Mouse (Mus musculus): Measurements from ENCODE around the gene Braf. TPM values are rescaled to one million over a fixed set of nuclear protein-coding genes. Genes with fewer than 3 reads are reported as not detected.

The Braf gene
- polyA plus RNA-seq, 1 experiment from 2014 or later: 25.9 TPM

- Histone ChIP-seq H3K27ac (replicated peaks; ENCODE audit: low read depth, low read length) (no peak overlapping the region), H3K4me2 (ENCODE audit: low read length) (no peak overlapping the region), H3K4me1 (ENCODE audit: control insufficient read depth, insufficient read depth, low read length) (no peaks in the 10 kb centered on the region), H3K9ac (replicated peaks; ENCODE audit: low read length) (no peak overlapping the region), H3K36me3 (ENCODE audit: control insufficient read depth, insufficient read depth, low read length) (peaks cover 6% of the 10 kb centered on the region), H3K4me3 (replicated peaks; ENCODE audit: low read depth, low read length) (no peak overlapping the region), H3K9me3 (ENCODE audit: control insufficient read depth, low read length) (no peaks in the 10 kb centered on the region), H3K27me3 (ENCODE audit: control insufficient read depth, insufficient read depth, low read length) (no peaks in the 10 kb centered on the region)
- ATAC-seq (ENCODE audit: low FRiP score, low TSS enrichment) (no peak), DNase-seq (no peak)
- 67% methylated on average over 5 of the region's 5 CpGs for WGBS
Observed at GRCm38 (mm10) chr6:39681795-39682194, 43.5 kb downstream of the Braf start.

- no peak overlapping the region for H3K4me2 ChIP-seq (ENCODE audit: low read length)
- 24% methylated on average over 4 of the region's 4 CpGs for WGBS
- peaks cover 12% of the 10 kb centered on the region for H3K36me3 ChIP-seq (ENCODE audit: control insufficient read depth, insufficient read depth, low read length)
- ATAC-seq (ENCODE audit: low FRiP score, low TSS enrichment) (no peak), DNase-seq (peak; percentile 6)
- no peak overlapping the region for H3K4me3 ChIP-seq (replicated peaks; ENCODE audit: low read depth, low read length)
- H3K4me1 ChIP-seq (ENCODE audit: control insufficient read depth, insufficient read depth, low read length): no peaks in the 10 kb centered on the region
- H3K9me3 ChIP-seq (ENCODE audit: control insufficient read depth, low read length): no peaks in the 10 kb centered on the region
- H3K27ac ChIP-seq (replicated peaks; ENCODE audit: low read depth, low read length): no peak overlapping the region
- no peaks in the 10 kb centered on the region for H3K27me3 ChIP-seq (ENCODE audit: control insufficient read depth, insufficient read depth, low read length)
- no peak overlapping the region for H3K9ac ChIP-seq (replicated peaks; ENCODE audit: low read length)
Observed at GRCm38 (mm10) chr6:39680524-39680923, 44.7 kb downstream of the Braf start.

GRCm38 (mm10) chr6:39678241-39678640 is 47.0 kb downstream of the Braf start:
- Histone ChIP-seq H3K9me3 (ENCODE audit: control insufficient read depth, low read length) (no peaks in the 10 kb centered on the region), H3K4me2 (ENCODE audit: low read length) (no peak overlapping the region), H3K9ac (replicated peaks; ENCODE audit: low read length) (no peak overlapping the region), H3K27ac (replicated peaks; ENCODE audit: low read depth, low read length) (no peak overlapping the region), H3K4me1 (ENCODE audit: control insufficient read depth, insufficient read depth, low read length) (no peaks in the 10 kb centered on the region), H3K4me3 (replicated peaks; ENCODE audit: low read depth, low read length) (no peak overlapping the region), H3K27me3 (ENCODE audit: control insufficient read depth, insufficient read depth, low read length) (no peaks in the 10 kb centered on the region), H3K36me3 (ENCODE audit: control insufficient read depth, insufficient read depth, low read length) (peaks cover 19% of the 10 kb centered on the region)
- no peak for DNase-seq
- WGBS: 95% methylated on average over 1 of the region's 1 CpGs
- ATAC-seq (ENCODE audit: low FRiP score, low TSS enrichment): no peak

- no peak overlapping the region for H3K4me2 ChIP-seq (ENCODE audit: low read length)
- ATAC-seq (ENCODE audit: low FRiP score, low TSS enrichment): no peak
- no peaks in the 10 kb centered on the region for H3K9me3 ChIP-seq (ENCODE audit: control insufficient read depth, low read length)
- no peak overlapping the region for H3K27ac ChIP-seq (replicated peaks; ENCODE audit: low read depth, low read length)
- no peaks in the 10 kb centered on the region for H3K4me1 ChIP-seq (ENCODE audit: control insufficient read depth, insufficient read depth, low read length)
- 84% methylated on average over 7 of the region's 7 CpGs for WGBS
- H3K4me3 ChIP-seq (replicated peaks; ENCODE audit: low read depth, low read length): no peak overlapping the region
- H3K36me3 ChIP-seq (ENCODE audit: control insufficient read depth, insufficient read depth, low read length): peaks cover 24% of the 10 kb centered on the region
- no peak overlapping the region for H3K9ac ChIP-seq (replicated peaks; ENCODE audit: low read length)
- no peaks in the 10 kb centered on the region for H3K27me3 ChIP-seq (ENCODE audit: control insufficient read depth, insufficient read depth, low read length)
- DNase-seq: no peak
Observed at GRCm38 (mm10) chr6:39675081-39675480, 50.2 kb downstream of the Braf start.

DNA sequence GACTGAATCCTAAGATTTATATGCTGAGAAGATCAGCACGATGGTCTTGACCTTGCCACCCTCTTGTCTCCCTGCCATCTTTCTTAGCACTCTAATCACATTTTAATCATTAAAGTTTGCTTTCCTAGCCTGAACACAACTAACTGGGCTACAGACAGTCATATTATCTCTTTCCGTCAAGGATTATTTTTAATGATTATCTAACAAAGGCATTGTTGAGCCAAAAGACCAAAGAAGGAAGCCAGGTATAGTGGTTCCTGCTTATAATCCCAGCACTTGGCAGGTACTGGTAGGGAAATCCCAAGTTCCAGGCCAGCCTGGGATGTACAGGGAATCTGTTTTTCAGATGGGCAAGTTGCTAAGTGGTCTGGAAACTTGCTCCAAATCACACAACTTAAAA is 114.0 kb downstream of the Braf start:
- Histone ChIP-seq H3K9ac (replicated peaks; ENCODE audit: low read length) (no peak overlapping the region), H3K4me1 (ENCODE audit: control insufficient read depth, insufficient read depth, low read length) (no peaks in the 10 kb centered on the region), H3K4me3 (replicated peaks; ENCODE audit: low read depth, low read length) (no peak overlapping the region), H3K9me3 (ENCODE audit: control insufficient read depth, low read length) (no peaks in the 10 kb centered on the region), H3K36me3 (ENCODE audit: control insufficient read depth, insufficient read depth, low read length) (peaks cover 46% of the 10 kb centered on the region), H3K4me2 (ENCODE audit: low read length) (no peak overlapping the region), H3K27ac (replicated peaks; ENCODE audit: low read depth, low read length) (no peak overlapping the region), H3K27me3 (ENCODE audit: control insufficient read depth, insufficient read depth, low read length) (no peaks in the 10 kb centered on the region)
- ATAC-seq (ENCODE audit: low FRiP score, low TSS enrichment): no peak
- WGBS: 96% methylated on average over 2 of the region's 2 CpGs
- no peak for DNase-seq

DNA sequence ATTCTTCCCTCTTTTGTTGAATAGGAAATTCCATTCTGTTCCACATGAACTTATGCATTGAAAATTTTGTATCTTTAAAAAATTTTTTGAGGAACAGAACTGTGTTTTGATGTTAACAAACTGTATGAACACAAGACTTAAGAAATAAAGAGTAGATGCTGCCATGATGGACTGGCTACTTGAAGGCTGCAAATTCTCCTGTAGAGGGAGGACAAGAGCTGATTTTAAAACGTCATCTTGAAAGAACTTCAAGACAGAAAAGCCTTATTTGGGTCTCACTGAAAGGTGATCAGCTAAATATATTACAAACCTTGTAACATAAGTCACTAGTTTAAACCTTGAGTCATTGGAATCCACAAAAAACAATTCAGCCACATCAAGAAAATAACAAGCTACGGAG is 115.1 kb downstream of the Braf start:
- Histone ChIP-seq H3K4me3 (replicated peaks; ENCODE audit: low read depth, low read length) (no peak overlapping the region), H3K27me3 (ENCODE audit: control insufficient read depth, insufficient read depth, low read length) (no peaks in the 10 kb centered on the region), H3K4me2 (ENCODE audit: low read length) (no peak overlapping the region), H3K36me3 (ENCODE audit: control insufficient read depth, insufficient read depth, low read length) (peaks cover 36% of the 10 kb centered on the region), H3K27ac (replicated peaks; ENCODE audit: low read depth, low read length) (no peak overlapping the region), H3K9ac (replicated peaks; ENCODE audit: low read length) (no peak overlapping the region), H3K4me1 (ENCODE audit: control insufficient read depth, insufficient read depth, low read length) (no peaks in the 10 kb centered on the region), H3K9me3 (ENCODE audit: control insufficient read depth, low read length) (no peaks in the 10 kb centered on the region)
- ATAC-seq (ENCODE audit: low FRiP score, low TSS enrichment) (no peak), DNase-seq (peak; percentile 44)
- 75% methylated on average over 2 of the region's 2 CpGs for WGBS

DNA sequence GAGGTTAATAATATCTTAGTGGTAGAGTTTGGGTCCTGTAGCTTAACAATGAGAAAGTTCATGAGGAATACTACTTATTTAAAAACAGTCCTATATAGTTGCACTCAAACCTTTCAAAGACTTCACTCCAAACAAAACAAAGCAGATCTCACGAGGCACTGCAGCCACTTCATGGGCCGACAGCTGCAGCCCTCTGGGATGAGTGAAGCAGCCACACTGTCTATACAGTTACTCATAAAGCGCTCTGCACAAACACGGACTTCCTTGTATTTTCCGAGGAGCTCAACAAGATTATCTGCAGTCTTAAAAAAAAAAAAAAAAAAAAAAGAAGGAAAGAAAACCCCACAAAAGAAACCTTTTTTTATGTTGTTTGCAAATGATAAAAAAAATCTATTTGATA is 117.9 kb downstream of the Braf start:
- no peak overlapping the region for H3K27ac ChIP-seq (replicated peaks; ENCODE audit: low read depth, low read length)
- ATAC-seq (ENCODE audit: low FRiP score, low TSS enrichment): no peak
- 76% methylated on average over 5 of the region's 5 CpGs for WGBS
- no peak for DNase-seq
- H3K4me2 ChIP-seq (ENCODE audit: low read length): no peak overlapping the region
- no peak overlapping the region for H3K9ac ChIP-seq (replicated peaks; ENCODE audit: low read length)
- H3K27me3 ChIP-seq (ENCODE audit: control insufficient read depth, insufficient read depth, low read length): no peaks in the 10 kb centered on the region
- no peaks in the 10 kb centered on the region for H3K9me3 ChIP-seq (ENCODE audit: control insufficient read depth, low read length)
- no peak overlapping the region for H3K4me3 ChIP-seq (replicated peaks; ENCODE audit: low read depth, low read length)
- no peaks in the 10 kb centered on the region for H3K4me1 ChIP-seq (ENCODE audit: control insufficient read depth, insufficient read depth, low read length)
- peaks cover 31% of the 10 kb centered on the region for H3K36me3 ChIP-seq (ENCODE audit: control insufficient read depth, insufficient read depth, low read length)

- ATAC-seq (ENCODE audit: low FRiP score, low TSS enrichment) (no peak), DNase-seq (no peak)
- H3K9me3 ChIP-seq (ENCODE audit: control insufficient read depth, low read length): no peaks in the 10 kb centered on the region
- H3K27me3 ChIP-seq (ENCODE audit: control insufficient read depth, insufficient read depth, low read length): no peaks in the 10 kb centered on the region
- H3K4me1 ChIP-seq (ENCODE audit: control insufficient read depth, insufficient read depth, low read length): no peaks in the 10 kb centered on the region
- no peak overlapping the region for H3K27ac ChIP-seq (replicated peaks; ENCODE audit: low read depth, low read length)
- no peak overlapping the region for H3K4me3 ChIP-seq (replicated peaks; ENCODE audit: low read depth, low read length)
- no peak overlapping the region for H3K9ac ChIP-seq (replicated peaks; ENCODE audit: low read length)
- H3K4me2 ChIP-seq (ENCODE audit: low read length): no peak overlapping the region
- H3K36me3 ChIP-seq (ENCODE audit: control insufficient read depth, insufficient read depth, low read length): peaks cover 30% of the 10 kb centered on the region
- 73% methylated on average over 3 of the region's 3 CpGs for WGBS
Observed at GRCm38 (mm10) chr6:39606862-39607261, 118.4 kb downstream of the Braf start.

- no peak overlapping the region for H3K9ac ChIP-seq (replicated peaks; ENCODE audit: low read length)
- no peak for ATAC-seq (ENCODE audit: low FRiP score, low TSS enrichment)
- WGBS: 96% methylated on average over 6 of the region's 6 CpGs
- H3K27ac ChIP-seq (replicated peaks; ENCODE audit: low read depth, low read length): no peak overlapping the region
- no peaks in the 10 kb centered on the region for H3K4me1 ChIP-seq (ENCODE audit: control insufficient read depth, insufficient read depth, low read length)
- no peak overlapping the region for H3K4me3 ChIP-seq (replicated peaks; ENCODE audit: low read depth, low read length)
- DNase-seq: no peak
- no peak overlapping the region for H3K4me2 ChIP-seq (ENCODE audit: low read length)
- H3K9me3 ChIP-seq (ENCODE audit: control insufficient read depth, low read length): no peaks in the 10 kb centered on the region
- peaks cover 32% of the 10 kb centered on the region for H3K36me3 ChIP-seq (ENCODE audit: control insufficient read depth, insufficient read depth, low read length)
- no peaks in the 10 kb centered on the region for H3K27me3 ChIP-seq (ENCODE audit: control insufficient read depth, insufficient read depth, low read length)
Observed at GRCm38 (mm10) chr6:39606056-39606455, 119.2 kb downstream of the Braf start.

Measured in midbrain, embryonic 14.5 days (tissue).